Mouse (Mus musculus) CH12.LX (cell line): ENCODE results near the gene Ddx55. TPM values are rescaled to one million over a fixed set of nuclear protein-coding genes. Genes with fewer than 3 reads are reported as not detected.
A peak's percentile ranks its signal among the peaks of the same experiment; 100 is the strongest.

Experiments
- DNase-seq: peaks from one replicate; pipeline ENCODE4 v3.0.0-alpha.2; 2013; ENCODE audit errors: extremely low read depth
- H3K27ac ChIP-seq: 2 replicates; pipeline ENCODE4 v1.5.1; 2012; ENCODE audit warnings: low read depth, mild to moderate bottlenecking, control low read depth, moderate library complexity; ENCODE audit not compliant: insufficient read depth
- H3K27me3 ChIP-seq: replicated peaks from 2 replicates; pipeline ENCODE3; 2012; ENCODE audit warnings: inconsistent platforms
- H3K36me3 ChIP-seq, 2 experiments: replicated peaks in 1 of 2; 2 replicates each; pipeline versions ENCODE3 to v1.6.1; 2012; ENCODE audit warnings: inconsistent platforms in 1 of 2, low read length in 1 of 2, mild to moderate bottlenecking in 1 of 2, mixed read lengths in 1 of 2, moderate library complexity in 1 of 2; ENCODE audit not compliant: control insufficient read depth in 1 of 2, insufficient read depth in 1 of 2
- H3K4me1 ChIP-seq, 2 experiments: 2 replicates each; pipeline ENCODE4 v1.6.1; 2012; ENCODE audit warnings: inconsistent platforms in 1 of 2, moderate library complexity in 1 of 2; ENCODE audit not compliant: insufficient read depth in 2 of 2, control insufficient read depth in 1 of 2
- H3K4me2 ChIP-seq: 2 replicates; pipeline ENCODE4 v1.6.1; 2012; ENCODE audit warnings: low read depth, mild to moderate bottlenecking, control low read depth; ENCODE audit not compliant: poor library complexity, insufficient read depth, severe bottlenecking
- H3K4me3 ChIP-seq, 3 experiments: fragments of 150-350 bp in 1 of 3; sonication (generic) in 1 of 3; replicated peaks in 1 of 3; 2 replicates each; pipeline versions ENCODE3 to v1.5.1; 2011 to 2012; ENCODE audit warnings: low read depth in 2 of 3, low read length in 2 of 3, mild to moderate bottlenecking in 2 of 3, moderate library complexity in 2 of 3, control low read depth in 1 of 3, improper control_type of control experiment in 1 of 3, inconsistent platforms in 1 of 3, mixed read lengths in 1 of 3; ENCODE audit not compliant: poor library complexity in 1 of 3
- H3K79me2 ChIP-seq: replicated peaks from 2 replicates; pipeline ENCODE4 v1.6.1; 2012; ENCODE audit warnings: mild to moderate bottlenecking, moderate library complexity; ENCODE audit not compliant: control insufficient read depth, poor library complexity, insufficient read depth, severe bottlenecking; ENCODE audit errors: extremely low read depth
- H3K9ac ChIP-seq: 2 replicates; pipeline ENCODE4 v1.6.1; 2012; ENCODE audit warnings: low read depth, mild to moderate bottlenecking, control low read depth, moderate library complexity; ENCODE audit not compliant: insufficient read depth
- H3K9me3 ChIP-seq: replicated peaks from 2 replicates; pipeline ENCODE3; 2012; ENCODE audit warnings: low read length, inconsistent platforms, mixed read lengths
- BHLHE40 ChIP-seq: IDR thresholded peaks from 2 replicates; pipeline ENCODE4 v1.6.1; 2011; ENCODE audit warnings: mild to moderate bottlenecking, low read depth, low read length, improper control_type of control experiment
- CHD2 ChIP-seq: IDR thresholded peaks from 2 replicates; pipeline ENCODE4 v1.6.1; 2011; ENCODE audit warnings: low read length, improper control_type of control experiment
- CTCF ChIP-seq, 2 experiments: IDR thresholded peaks in 1 of 2; conservative IDR thresholded peaks in 1 of 2; 2 replicates each; pipeline ENCODE4 v1.5.1; 2011 to 2012; ENCODE audit warnings: low read depth in 2 of 2, low read length in 2 of 2, improper control_type of control experiment in 1 of 2, inconsistent platforms in 1 of 2, mild to moderate bottlenecking in 1 of 2, moderate library complexity in 1 of 2
- E2F4 ChIP-seq: IDR thresholded peaks from 2 replicates; pipeline ENCODE4 v1.6.1; 2011; ENCODE audit warnings: low read depth, low read length, improper control_type of control experiment; ENCODE audit not compliant: insufficient replicate concordance
- EP300 ChIP-seq: IDR thresholded peaks from 2 replicates; pipeline ENCODE4 v1.6.1; 2011; ENCODE audit warnings: low read length, improper control_type of control experiment
- ETS1 ChIP-seq: conservative IDR thresholded peaks from 2 replicates; pipeline ENCODE4 v1.6.1; 2012; ENCODE audit warnings: low read depth, mild to moderate bottlenecking, inconsistent platforms, low read length, improper control_type of control experiment, moderate library complexity
- GABPA ChIP-seq: IDR thresholded peaks from 2 replicates; pipeline ENCODE4 v1.6.1; 2012; ENCODE audit warnings: low read depth, low read length, improper control_type of control experiment, inconsistent platforms; ENCODE audit not compliant: insufficient replicate concordance
- IRF4 ChIP-seq: IDR thresholded peaks from 2 replicates; pipeline ENCODE4 v1.6.1; 2014; ENCODE audit warnings: low read depth, mild to moderate bottlenecking, inconsistent platforms, low read length, improper control_type of control experiment
- MAFK ChIP-seq: IDR thresholded peaks from 2 replicates; pipeline ENCODE4 v1.6.1; 2011; ENCODE audit warnings: low read length, improper control_type of control experiment; ENCODE audit not compliant: insufficient replicate concordance
- MAX ChIP-seq: IDR thresholded peaks from 2 replicates; pipeline ENCODE4 v1.6.1; 2011; ENCODE audit warnings: low read length, improper control_type of control experiment
- MAZ ChIP-seq: IDR thresholded peaks from 2 replicates; pipeline ENCODE4 v1.6.1; 2012; ENCODE audit warnings: low read depth, mild to moderate bottlenecking, inconsistent platforms, low read length, improper control_type of control experiment, moderate library complexity
- MEF2A ChIP-seq: IDR thresholded peaks from 2 replicates; pipeline ENCODE4 v1.6.1; 2014; ENCODE audit warnings: low read depth, mild to moderate bottlenecking, inconsistent platforms, low read length, improper control_type of control experiment, borderline replicate concordance
- MXI1 ChIP-seq: IDR thresholded peaks from 2 replicates; pipeline ENCODE4 v1.6.1; 2011; ENCODE audit warnings: mild to moderate bottlenecking, low read depth, low read length, improper control_type of control experiment
- MYC ChIP-seq: IDR thresholded peaks from 2 replicates; pipeline ENCODE4 v1.6.1; 2011; ENCODE audit warnings: low read depth, mild to moderate bottlenecking, improper control_type of control experiment, low read length
- NRF1 ChIP-seq: IDR thresholded peaks from 2 replicates; pipeline ENCODE4 v1.6.1; 2014; ENCODE audit warnings: low read depth, mild to moderate bottlenecking, inconsistent platforms, low read length, improper control_type of control experiment, moderate library complexity
- PAX5 ChIP-seq: IDR thresholded peaks from 2 replicates; pipeline ENCODE4 v1.6.1; 2012; ENCODE audit warnings: low read length, inconsistent platforms, mixed read lengths
- POLR2AphosphoS2 ChIP-seq: IDR thresholded peaks from 2 replicates; pipeline ENCODE4 v1.6.1; 2011; ENCODE audit warnings: low read depth, low read length, improper control_type of control experiment
- RCOR1 ChIP-seq: conservative IDR thresholded peaks from 2 replicates; pipeline ENCODE4 v1.6.1; 2012; ENCODE audit warnings: low read depth, mild to moderate bottlenecking, inconsistent platforms, low read length, improper control_type of control experiment
- SMC3 ChIP-seq: IDR thresholded peaks from 2 replicates; pipeline ENCODE4 v1.6.1; 2011; ENCODE audit warnings: low read depth, low read length, improper control_type of control experiment
- TBP ChIP-seq: conservative IDR thresholded peaks from 2 replicates; pipeline ENCODE4 v1.6.1; 2011; ENCODE audit warnings: low read depth, low read length, improper control_type of control experiment
- TCF12 ChIP-seq: IDR thresholded peaks from 2 replicates; pipeline ENCODE4 v1.6.1; 2014; ENCODE audit warnings: low read depth, mild to moderate bottlenecking, inconsistent platforms, low read length, improper control_type of control experiment
- ZC3H11A ChIP-seq: IDR thresholded peaks from 2 replicates; pipeline ENCODE4 v1.6.1; 2012; ENCODE audit warnings: low read depth, mild to moderate bottlenecking, inconsistent platforms, low read length, improper control_type of control experiment
- ZKSCAN1 ChIP-seq: IDR thresholded peaks from 2 replicates; pipeline ENCODE4 v1.6.1; 2012; ENCODE audit warnings: low read depth, inconsistent platforms, low read length, improper control_type of control experiment, borderline replicate concordance
- ZMIZ1 ChIP-seq: IDR thresholded peaks from 2 replicates; pipeline ENCODE4 v1.6.1; 2012; ENCODE audit warnings: low read depth, mild to moderate bottlenecking, inconsistent platforms, low read length, improper control_type of control experiment
- ZNF384 ChIP-seq: IDR thresholded peaks from 2 replicates; pipeline ENCODE4 v1.6.1; 2012; ENCODE audit warnings: low read depth, low read length, improper control_type of control experiment, inconsistent platforms
- dilution Hi-C: fragments of 300-500 bp; cut with MboI; formaldehyde crosslinking; loops from 2 replicates; pipeline ENCODE4 v1.14.3; 2020; ENCODE audit warnings: low sequenced_read_pairs; ENCODE audit not compliant: extremely low pct_unique_long_range_greater_than_20kb, extremely low pct_ligation_motif_present
- in situ Hi-C: fragments of 300-500 bp; cut with MboI; formaldehyde crosslinking; loops from 3 replicates; pipeline ENCODE4 v1.14.3; 2019; ENCODE audit warnings: low sequenced_read_pairs, low pct_ligation_motif_present, low pct_unique_long_range_greater_than_20kb, mixed read lengths
- polyA plus RNA-seq: library from polyadenylated mRNA; unstranded; fragments of >175 nt; gene quantifications from 2 replicates; pipeline ENCODE4 v1.2.1, GENCODE M21; 2012; ENCODE audit warnings: low read depth; ENCODE audit not compliant: insufficient read length
- total RNA-seq, 2 experiments: library from RNA; depleted of rRNA; stranded (reverse); fragments of 300-350 nt in 1 of 2; fragments of >200 nt in 1 of 2; gene quantifications; 2 replicates each; pipeline ENCODE4 v1.2.3; 2012 to 2014

Gene Ddx55
- total and polyA plus RNA-seq, 3 experiments, result 15.1 to 25.9 (median 18.2) TPM

GRCm38 (mm10) chr5:124518648-124519047 lies 34.0 kb upstream of the Ddx55 start:
- no peak overlapping the region for H3K4me2 ChIP-seq
- in situ Hi-C loops, result no loop called here

DNA sequence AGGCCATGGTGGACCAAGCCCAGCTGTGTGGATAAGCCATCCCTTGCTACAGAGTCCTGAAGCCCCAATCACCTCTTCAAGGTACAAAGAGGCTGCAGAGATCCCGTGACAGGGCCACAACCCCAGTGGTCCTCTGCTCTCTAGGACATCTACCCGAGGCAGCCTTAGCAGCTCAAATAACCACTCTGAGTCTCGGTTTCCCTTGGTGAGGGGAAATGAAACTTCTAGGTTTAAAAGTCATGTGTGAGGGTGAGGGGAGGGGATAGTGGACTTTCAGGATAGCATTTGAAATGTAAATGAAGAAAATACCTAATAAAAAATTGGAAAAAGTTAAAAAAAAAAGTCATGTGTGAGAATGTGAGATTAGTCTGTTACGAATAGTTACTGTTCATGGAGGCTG lies 31.1 kb upstream of the Ddx55 start:
- in situ Hi-C loops, result no loop called here
- dilution Hi-C loops, result no loop called here
- no peak for TF ChIP-seq E2F4
- no peak for TF ChIP-seq GABPA
- peak; percentile 94 for TF ChIP-seq BHLHE40
- 0 out of 2 replicates have a peak, but pooled peaks have one; percentile 51 for TF ChIP-seq MEF2A
- 0 out of 2 replicates have a peak, but pooled peaks have one; percentile 37 for TF ChIP-seq MAX
- no peak for TF ChIP-seq MYC
- 0 out of 2 replicates have a peak, but pooled peaks have one; percentile 41 for TF ChIP-seq TBP
- peak; percentile 95 for TF ChIP-seq IRF4
- peak; percentile 7; the same call in 1 of the 2 replicates for TF ChIP-seq SMC3
- TF ChIP-seq TCF12, result peak; percentile 42; the same call in 1 of the 2 replicates
- TF ChIP-seq ZKSCAN1, result no peak
- 0 out of 2 replicates have a peak, but pooled peaks have one; percentile 33 for TF ChIP-seq MAZ
- 0 out of 2 replicates have a peak, but pooled peaks have one; percentile 29 for TF ChIP-seq MXI1
- peak; percentile 83; the same call in 1 of the 2 replicates for TF ChIP-seq RCOR1
- TF ChIP-seq EP300, result peak; percentile 82
- peak; percentile 64 for TF ChIP-seq CHD2
- TF ChIP-seq MAFK, result 0 out of 2 replicates have a peak, but pooled peaks have one; percentile 5
- TF ChIP-seq ZMIZ1, result no peak
- peak; percentile 59; the same call in 1 of the 2 replicates for TF ChIP-seq ETS1
- peak; percentile 64; the same call in 1 of the 2 replicates for TF ChIP-seq ZNF384

More at GRCm38 (mm10) chr5:124518648-124519047, 34.0 kb upstream of the Ddx55 start:
- H3K27ac ChIP-seq, result no peak overlapping the region
- no peak overlapping the region for H3K9ac ChIP-seq
- dilution Hi-C loops, result no loop called here
- peaks cover 4% of the 10 kb centered on the region for H3K9me3 ChIP-seq
- no peak for TF ChIP-seq NRF1
- no peak for TF ChIP-seq ETS1
- no peak for TF ChIP-seq POLR2AphosphoS2
- TF ChIP-seq PAX5, result no peak
- TF ChIP-seq ZC3H11A, result no peak
- TF ChIP-seq CTCF (conservative IDR thresholded peaks at IDR 0.05 in 1 of 2, IDR thresholded peaks at IDR 0.05 in 1 of 2; ENCODE audit: low read depth in 2 of 2, low read length in 2 of 2), result no peak
- no peaks in the 10 kb centered on the region for H3K79me2 ChIP-seq
- no peaks in the 10 kb centered on the region for H3K27me3 ChIP-seq
- peaks cover 14 to 23% of the 10 kb centered on the region in 2 experiments for H3K4me1 ChIP-seq
- H3K36me3 ChIP-seq, result peaks cover 5 to 17% of the 10 kb centered on the region in 2 experiments
- H3K4me3 ChIP-seq, result no peak overlapping the region
- DNase-seq, result no peak

More for the DNA sequence above, 31.1 kb upstream of the Ddx55 start:
- no peak overlapping the region for H3K4me3 ChIP-seq
- no peak overlapping the region for H3K9ac ChIP-seq
- H3K27me3 ChIP-seq, result no peaks in the 10 kb centered on the region
- H3K79me2 ChIP-seq, result no peaks in the 10 kb centered on the region
- peaks cover 13 to 14% of the 10 kb centered on the region in 2 experiments for H3K4me1 ChIP-seq
- peaks cover 4% of the 10 kb centered on the region for H3K9me3 ChIP-seq
- H3K36me3 ChIP-seq, result peaks cover 0 to 7% of the 10 kb centered on the region in 2 experiments
- peak; percentile 64 for DNase-seq
- H3K4me2 ChIP-seq, result peak overlapping the region; percentile 9; the same call in 1 of the 2 replicates
- H3K27ac ChIP-seq, result no peak overlapping the region
